Mouse (Mus musculus): ENCODE data around the gene Atp8a2. TPM values are rescaled to one million over a fixed set of nuclear protein-coding genes. Genes with fewer than 3 reads are reported as not detected.
"Not testable (repeated sequence)": the region's sequence is repeated elsewhere in the genome, so short reads cannot be mapped to it uniquely, and the experiment has no call there.

The Atp8a2 gene
- polyA plus RNA-seq, 1 experiment from 2014 or later = 4.9 TPM

- Histone ChIP-seq H3K9ac (ENCODE audit: low read length) (no peak overlapping the region), H3K27me3 (ENCODE audit: control insufficient read depth, insufficient read depth, low read length) (no peaks in the 10 kb centered on the region), H3K4me2 (ENCODE audit: low read depth, low read length, severe bottlenecking) (no peak overlapping the region), H3K9me3 (ENCODE audit: control insufficient read depth, low read length) (no peaks in the 10 kb centered on the region), H3K4me3 (ENCODE audit: low read depth, low read length) (no peak overlapping the region), H3K36me3 (ENCODE audit: control insufficient read depth, insufficient read depth, low read length) (no peaks in the 10 kb centered on the region), H3K4me1 (replicated peaks; ENCODE audit: control insufficient read depth, insufficient read depth, low read length) (0 out of 2 replicates have a peak, but pooled peaks cover 2% of the 10 kb centered on the region), H3K27ac (ENCODE audit: low read depth, low read length) (no peak overlapping the region)
- DNase-seq (ENCODE audit: low spot score) = peak; percentile 88
- peak; percentile 76 for ATAC-seq (replicated peaks; ENCODE audit: low FRiP score)
- WGBS = 23% methylated on average over 7 of the region's 7 CpGs
These were observed 253.9 kb downstream of the Atp8a2 start for GRCm38 (mm10) chr14:59942864-59943611.

- H3K27ac ChIP-seq (ENCODE audit: low read depth, low read length) = no peak overlapping the region
These were observed 254.8 kb downstream of the Atp8a2 start for GRCm38 (mm10) chr14:59942199-59942598.

DNA sequence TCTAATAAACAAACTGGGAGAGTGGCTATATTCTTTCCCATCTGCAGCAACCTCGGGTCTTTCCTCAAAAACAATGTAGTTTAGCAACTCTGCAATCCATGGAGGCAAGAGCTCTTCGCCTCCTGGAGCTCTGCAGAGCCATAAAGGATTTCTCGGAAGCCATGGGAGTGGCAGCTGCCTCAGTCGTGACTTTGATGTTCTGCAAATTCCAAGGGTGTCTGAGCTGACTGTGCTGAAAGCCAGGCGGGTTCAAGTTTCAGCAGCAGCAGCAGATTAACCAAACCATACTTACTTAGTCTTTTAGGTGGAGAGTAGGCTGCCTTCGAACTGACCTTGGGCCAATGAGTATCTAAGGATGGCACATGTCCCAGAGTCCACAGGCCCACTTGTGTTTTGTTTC, 264.6 kb downstream of the Atp8a2 start:
- no peaks in the 10 kb centered on the region; the same call in 1 of the 2 replicates for H3K36me3 ChIP-seq (ENCODE audit: control insufficient read depth, insufficient read depth, low read length)
- no peaks in the 10 kb centered on the region; the same call in 1 of the 2 replicates for H3K4me1 ChIP-seq (replicated peaks; ENCODE audit: control insufficient read depth, insufficient read depth, low read length)
- no peak overlapping the region for H3K4me2 ChIP-seq (ENCODE audit: low read depth, low read length, severe bottlenecking)
- H3K9me3 ChIP-seq (ENCODE audit: control insufficient read depth, low read length) = no peaks in the 10 kb centered on the region
- H3K27me3 ChIP-seq (ENCODE audit: control insufficient read depth, insufficient read depth, low read length) = no peaks in the 10 kb centered on the region
- no peak overlapping the region for H3K9ac ChIP-seq (ENCODE audit: low read length)
- ATAC-seq (replicated peaks; ENCODE audit: low FRiP score) = no peak
- no peak overlapping the region for H3K27ac ChIP-seq (ENCODE audit: low read depth, low read length)
- no peak for DNase-seq (ENCODE audit: low spot score)
- WGBS = 52% methylated on average over 6 of the region's 6 CpGs
- H3K4me3 ChIP-seq (ENCODE audit: low read depth, low read length) = no peak overlapping the region

More at GRCm38 (mm10) chr14:59942199-59942598, 254.8 kb downstream of the Atp8a2 start:
- DNase-seq (ENCODE audit: low spot score) (no peak), ATAC-seq (replicated peaks; ENCODE audit: low FRiP score) (no peak)
- no peak overlapping the region for H3K9ac ChIP-seq (ENCODE audit: low read length)
- H3K4me3 ChIP-seq (ENCODE audit: low read depth, low read length) = no peak overlapping the region
- no peaks in the 10 kb centered on the region for H3K36me3 ChIP-seq (ENCODE audit: control insufficient read depth, insufficient read depth, low read length)
- H3K27me3 ChIP-seq (ENCODE audit: control insufficient read depth, insufficient read depth, low read length) = no peaks in the 10 kb centered on the region
- H3K4me1 ChIP-seq (replicated peaks; ENCODE audit: control insufficient read depth, insufficient read depth, low read length) = 0 out of 2 replicates have a peak, but pooled peaks cover 2% of the 10 kb centered on the region
- WGBS = 64% methylated on average over 2 of the region's 2 CpGs
- no peaks in the 10 kb centered on the region for H3K9me3 ChIP-seq (ENCODE audit: control insufficient read depth, low read length)
- no peak overlapping the region for H3K4me2 ChIP-seq (ENCODE audit: low read depth, low read length, severe bottlenecking)

DNA sequence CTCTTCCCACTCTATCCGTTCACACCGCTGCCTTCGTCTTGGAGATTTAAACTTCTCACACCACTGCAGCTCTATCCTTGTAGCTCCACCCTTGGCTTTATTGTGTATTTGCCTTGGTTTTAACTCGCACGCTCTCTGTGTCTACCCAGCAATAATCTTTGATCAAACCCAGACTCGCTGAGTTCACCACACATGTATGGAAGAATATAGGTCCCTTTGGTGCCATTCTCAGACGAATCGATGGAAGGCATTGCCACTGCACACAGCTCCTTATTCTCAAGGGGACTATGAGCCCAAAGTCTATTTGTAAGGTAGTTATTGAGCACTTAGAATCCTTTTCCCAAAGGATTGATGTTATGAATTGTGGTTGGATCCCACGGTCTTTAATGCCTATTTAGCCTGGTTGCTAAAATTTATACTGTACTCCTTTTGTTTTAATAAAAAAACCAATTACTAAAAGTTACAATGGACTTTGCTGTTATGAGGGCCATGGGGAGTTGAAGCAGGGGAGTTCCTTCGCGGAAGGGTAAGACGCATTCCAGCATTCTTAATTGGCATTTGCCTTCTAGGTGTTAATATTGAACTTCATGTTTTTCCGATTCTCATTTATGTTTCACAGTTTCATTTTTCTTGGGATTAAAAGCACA, 265.4 kb downstream of the Atp8a2 start:
- DNase-seq (ENCODE audit: low spot score) (no peak), ATAC-seq (replicated peaks; ENCODE audit: low FRiP score) (no peak)
- WGBS = 95% methylated on average over 13 of the region's 13 CpGs
- no peaks in the 10 kb centered on the region for H3K9me3 ChIP-seq (ENCODE audit: control insufficient read depth, low read length)
- H3K36me3 ChIP-seq (ENCODE audit: control insufficient read depth, insufficient read depth, low read length) = no peaks in the 10 kb centered on the region; the same call in 1 of the 2 replicates
- no peaks in the 10 kb centered on the region; the same call in 1 of the 2 replicates for H3K4me1 ChIP-seq (replicated peaks; ENCODE audit: control insufficient read depth, insufficient read depth, low read length)
- no peak overlapping the region for H3K4me3 ChIP-seq (ENCODE audit: low read depth, low read length)
- H3K27me3 ChIP-seq (ENCODE audit: control insufficient read depth, insufficient read depth, low read length) = no peaks in the 10 kb centered on the region
- H3K4me2 ChIP-seq (ENCODE audit: low read depth, low read length, severe bottlenecking) = no peak overlapping the region
- no peak overlapping the region for H3K27ac ChIP-seq (ENCODE audit: low read depth, low read length)
- H3K9ac ChIP-seq (ENCODE audit: low read length) = no peak overlapping the region

DNA sequence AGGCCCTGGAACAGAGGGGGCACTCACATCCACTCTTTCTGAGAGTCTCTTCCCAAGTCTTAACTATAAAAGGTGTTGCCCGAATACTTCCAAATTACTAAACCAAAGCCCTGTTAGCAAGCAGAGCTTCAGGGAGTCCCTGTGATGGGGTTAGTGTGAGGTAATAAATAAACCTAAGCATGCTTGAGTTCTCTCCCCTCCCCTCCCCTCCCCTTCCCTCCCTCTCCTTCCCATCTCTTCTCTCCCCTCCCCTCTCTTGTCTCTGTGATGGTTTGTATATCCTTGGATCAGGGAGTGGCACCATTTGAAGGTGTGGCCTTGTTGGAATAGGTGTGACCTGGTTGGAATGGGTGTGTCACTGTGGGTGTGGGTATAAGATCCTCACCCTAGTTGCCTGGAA, 267.8 kb downstream of the Atp8a2 start:
- not testable (repeated sequence) for H3K27me3 ChIP-seq (ENCODE audit: control insufficient read depth, insufficient read depth, low read length)

GRCm38 (mm10) chr14:59928781-59929180, 268.2 kb downstream of the Atp8a2 start:
- 80% methylated on average over 5 of the region's 5 CpGs for WGBS
- Histone ChIP-seq H3K27me3 (ENCODE audit: control insufficient read depth, insufficient read depth, low read length) (no peaks in the 10 kb centered on the region), H3K9ac (ENCODE audit: low read length) (no peak overlapping the region), H3K27ac (ENCODE audit: low read depth, low read length) (no peak overlapping the region), H3K4me3 (ENCODE audit: low read depth, low read length) (no peak overlapping the region), H3K9me3 (ENCODE audit: control insufficient read depth, low read length) (no peaks in the 10 kb centered on the region), H3K4me1 (replicated peaks; ENCODE audit: control insufficient read depth, insufficient read depth, low read length) (no peaks in the 10 kb centered on the region), H3K4me2 (ENCODE audit: low read depth, low read length, severe bottlenecking) (no peak overlapping the region), H3K36me3 (ENCODE audit: control insufficient read depth, insufficient read depth, low read length) (no peaks in the 10 kb centered on the region; the same call in 1 of the 2 replicates)
- ATAC-seq (replicated peaks; ENCODE audit: low FRiP score) (no peak), DNase-seq (ENCODE audit: low spot score) (no peak)

More for the DNA sequence above, 267.8 kb downstream of the Atp8a2 start:
- H3K27ac ChIP-seq (ENCODE audit: low read depth, low read length); H3K9ac ChIP-seq (ENCODE audit: low read length); H3K36me3 ChIP-seq (ENCODE audit: control insufficient read depth, insufficient read depth, low read length); ATAC-seq (replicated peaks; ENCODE audit: low FRiP score); H3K4me2 ChIP-seq (ENCODE audit: low read depth, low read length, severe bottlenecking); DNase-seq (ENCODE audit: low spot score); H3K9me3 ChIP-seq (ENCODE audit: control insufficient read depth, low read length); H3K4me3 ChIP-seq (ENCODE audit: low read depth, low read length); H3K4me1 ChIP-seq (replicated peaks; ENCODE audit: control insufficient read depth, insufficient read depth, low read length): not testable (repeated sequence)
- 78% methylated on average over 1 of the region's 1 CpGs for WGBS

DNA sequence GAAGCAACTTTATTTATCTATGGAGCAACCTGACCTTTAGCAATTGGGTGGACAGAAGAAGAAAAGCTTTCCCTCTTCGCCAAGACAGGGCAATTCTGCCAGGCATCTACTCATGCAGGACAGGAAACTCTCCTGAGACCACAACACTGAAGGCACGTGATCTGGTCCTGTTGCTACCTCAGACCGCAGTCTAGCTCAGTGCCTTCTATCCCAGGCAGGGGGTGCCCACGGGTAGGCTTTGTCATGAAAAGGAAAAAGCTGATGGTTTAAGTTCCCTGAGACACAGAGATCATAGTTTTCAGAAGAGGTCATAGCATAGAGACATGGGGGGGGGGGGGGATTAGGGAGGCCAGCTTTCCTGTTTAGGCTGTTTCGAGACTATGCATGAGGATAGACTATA, 269.2 kb downstream of the Atp8a2 start:
- no peaks in the 10 kb centered on the region for H3K9me3 ChIP-seq (ENCODE audit: control insufficient read depth, low read length)
- no peak overlapping the region for H3K4me3 ChIP-seq (ENCODE audit: low read depth, low read length)
- H3K27me3 ChIP-seq (ENCODE audit: control insufficient read depth, insufficient read depth, low read length) = no peaks in the 10 kb centered on the region
- H3K9ac ChIP-seq (ENCODE audit: low read length) = no peak overlapping the region
- no peak overlapping the region for H3K4me2 ChIP-seq (ENCODE audit: low read depth, low read length, severe bottlenecking)
- ATAC-seq (replicated peaks; ENCODE audit: low FRiP score) (no peak), DNase-seq (ENCODE audit: low spot score) (no peak)
- no peak overlapping the region for H3K27ac ChIP-seq (ENCODE audit: low read depth, low read length)
- 70% methylated on average over 5 of the region's 5 CpGs for WGBS
- no peaks in the 10 kb centered on the region; the same call in 1 of the 2 replicates for H3K36me3 ChIP-seq (ENCODE audit: control insufficient read depth, insufficient read depth, low read length)
- H3K4me1 ChIP-seq (replicated peaks; ENCODE audit: control insufficient read depth, insufficient read depth, low read length) = no peaks in the 10 kb centered on the region

- Histone ChIP-seq H3K36me3 (ENCODE audit: control insufficient read depth, insufficient read depth, low read length) (no peaks in the 10 kb centered on the region), H3K27me3 (ENCODE audit: control insufficient read depth, insufficient read depth, low read length) (no peaks in the 10 kb centered on the region), H3K4me3 (ENCODE audit: low read depth, low read length) (no peak overlapping the region), H3K4me2 (ENCODE audit: low read depth, low read length, severe bottlenecking) (no peak overlapping the region), H3K9ac (ENCODE audit: low read length) (no peak overlapping the region), H3K9me3 (ENCODE audit: control insufficient read depth, low read length) (no peaks in the 10 kb centered on the region), H3K4me1 (replicated peaks; ENCODE audit: control insufficient read depth, insufficient read depth, low read length) (no peaks in the 10 kb centered on the region), H3K27ac (ENCODE audit: low read depth, low read length) (no peak overlapping the region)
- no peak for DNase-seq (ENCODE audit: low spot score)
- no peak for ATAC-seq (replicated peaks; ENCODE audit: low FRiP score)
- WGBS = 88% methylated on average over 8 of the region's 8 CpGs
These were observed 277.1 kb downstream of the Atp8a2 start for GRCm38 (mm10) chr14:59919865-59920264.

Data from forebrain, embryonic 11.5 days (tissue).